Mouse (Mus musculus) left cerebral cortex, adult 2 months (tissue): ENCODE data around the gene Klf15. TPM values are rescaled to one million over a fixed set of nuclear protein-coding genes. Genes with fewer than 3 reads are reported as not detected.
A peak's percentile ranks its signal among the peaks of the same experiment; 100 is the strongest.

ENCODE experiments used
- DNase-seq, 2 experiments: peaks; one replicate each; pipeline ENCODE4 v3.0.0; 2021 to 2022; ENCODE audit warnings: low spot score in 2 of 2, mixed read lengths in 1 of 2; ENCODE audit errors: extremely low spot score in 1 of 2
- H3K27ac ChIP-seq: fragments of 200-600 bp; 2 replicates; pipeline ENCODE4 v1.8.1; 2022
- H3K4me3 ChIP-seq: fragments of 200-600 bp; 2 replicates; pipeline ENCODE4 v1.8.1; 2022
- CTCF ChIP-seq: fragments of 200-600 bp; IDR thresholded peaks from 2 replicates; pipeline ENCODE4 v1.8.1; 2022; ENCODE audit warnings: antibody characterized with exemption, mild to moderate bottlenecking, moderate library complexity
- intact Hi-C: fragments of 180-260 bp; cut with DNase I; formaldehyde crosslinking; loops from one replicate; pipeline ENCODE4 v1.15.1; 2025
- total RNA-seq, 2 experiments: library from RNA; stranded (reverse); gene quantifications; 2 replicates each; pipeline ENCODE4 v1.2.3; 2021

Gene Klf15
- total RNA-seq, 2 experiments from 2014 or later = 29.0 to 34.4 TPM

- H3K4me3 ChIP-seq = no peak overlapping the region
- no peak for TF ChIP-seq CTCF
- H3K27ac ChIP-seq = no peak overlapping the region
- DNase-seq = no peak
- intact Hi-C loops = no loop called here
These were observed 15.5 kb upstream of the Klf15 start for GRCm38 (mm10) chr6:90446883-90447282.

GRCm38 (mm10) chr6:90450179-90450578, 12.2 kb upstream of the Klf15 start:
- peak; percentile 66 to 80 for DNase-seq
- Histone ChIP-seq H3K4me3 (no peak overlapping the region), H3K27ac (no peak overlapping the region)
- TF ChIP-seq CTCF = peak; percentile 83
- intact Hi-C loops = loop anchor here (1.0 to 5.0 kb wide), 3 partner anchors 65 to 127 kb away; no protein-coding TSS in a partner anchor

GRCm38 (mm10) chr6:90450697-90451096, 11.7 kb upstream of the Klf15 start:
- Histone ChIP-seq H3K27ac (no peak overlapping the region), H3K4me3 (no peak overlapping the region)
- no peak for TF ChIP-seq CTCF
- no peak for DNase-seq
- intact Hi-C loops = loop anchor here (1.0 to 5.0 kb wide), 3 partner anchors 65 to 127 kb away; no protein-coding TSS in a partner anchor

GRCm38 (mm10) chr6:90451512-90451911, 10.9 kb upstream of the Klf15 start:
- no peak overlapping the region for H3K4me3 ChIP-seq
- no peak overlapping the region for H3K27ac ChIP-seq
- TF ChIP-seq CTCF = no peak
- intact Hi-C loops = loop anchor here (5.0 kb wide), 1 partner anchor 126 kb away; no protein-coding TSS in a partner anchor
- no peak for DNase-seq

- Histone ChIP-seq H3K4me3 (no peak overlapping the region), H3K27ac (no peak overlapping the region)
- no peak for TF ChIP-seq CTCF
- intact Hi-C loops = loop anchor here (5.0 kb wide), 1 partner anchor 125 kb away; no protein-coding TSS in a partner anchor
- no peak for DNase-seq
These were observed 9.8 kb upstream of the Klf15 start for GRCm38 (mm10) chr6:90452603-90453002.

- no peak for DNase-seq
- no peak for TF ChIP-seq CTCF
- intact Hi-C loops = loop anchor here (5.0 kb wide), 1 partner anchor 124 kb away; no protein-coding TSS in a partner anchor
These were observed 8.6 kb upstream of the Klf15 start for GRCm38 (mm10) chr6:90453751-90454150.

GRCm38 (mm10) chr6:90457421-90457820, 5.0 kb upstream of the Klf15 start:
- no peak for DNase-seq
- TF ChIP-seq CTCF = no peak
- intact Hi-C loops = no loop called here

More at GRCm38 (mm10) chr6:90453751-90454150, 8.6 kb upstream of the Klf15 start:
- no peak overlapping the region for H3K4me3 ChIP-seq
- H3K27ac ChIP-seq = no peak overlapping the region

GRCm38 (mm10) chr6:90461181-90461580, 1.2 kb upstream of the Klf15 start:
- H3K27ac ChIP-seq = no peak overlapping the region
- no peak for TF ChIP-seq CTCF
- intact Hi-C loops = no loop called here
- no peak overlapping the region for H3K4me3 ChIP-seq
- DNase-seq = no peak

More at GRCm38 (mm10) chr6:90457421-90457820, 5.0 kb upstream of the Klf15 start:
- H3K4me3 ChIP-seq = no peak overlapping the region
- no peak overlapping the region for H3K27ac ChIP-seq

GRCm38 (mm10) chr6:90461771-90462170, 605 bp upstream of the Klf15 start:
- H3K4me3 ChIP-seq = peak overlapping the region; percentile 75
- peak overlapping the region; percentile 73 for H3K27ac ChIP-seq
- no peak for TF ChIP-seq CTCF
- DNase-seq = no peak
- intact Hi-C loops = loop anchor here (2.0 kb wide), 1 partner anchor 45 kb away; no protein-coding TSS in a partner anchor

- peak; percentile 50 to 62 for DNase-seq
These were observed 458 bp downstream of the Klf15 start for GRCm38 (mm10) chr6:90462841-90463227.

GRCm38 (mm10) chr6:90463228-90463862, 969 bp downstream of the Klf15 start:
- no peak for TF ChIP-seq CTCF
- DNase-seq = peak; percentile 78 to 85
- intact Hi-C loops = loop anchor here (1.0 to 2.0 kb wide), 3 partner anchors 8 to 72 kb away; no protein-coding TSS in a partner anchor

More at GRCm38 (mm10) chr6:90462841-90463227, 458 bp downstream of the Klf15 start:
- Histone ChIP-seq H3K4me3 (peak overlapping the region; percentile 75), H3K27ac (peak overlapping the region; percentile 96)
- TF ChIP-seq CTCF = no peak; the same call in none of the 2 replicates
- intact Hi-C loops = loop anchor here (1.0 to 2.0 kb wide), 3 partner anchors 8 to 72 kb away; no protein-coding TSS in a partner anchor

GRCm38 (mm10) chr6:90463890-90464421, 1.6 kb downstream of the Klf15 start:
- DNase-seq = no peak
- Histone ChIP-seq H3K27ac (peak overlapping the region; percentile 96), H3K4me3 (peak overlapping the region; percentile 75)
- no peak for TF ChIP-seq CTCF
- intact Hi-C loops = loop anchor here (1.0 to 2.0 kb wide), 3 partner anchors 7 to 71 kb away; no protein-coding TSS in a partner anchor

More at GRCm38 (mm10) chr6:90463228-90463862, 969 bp downstream of the Klf15 start:
- Histone ChIP-seq H3K4me3 (peak overlapping the region; percentile 75), H3K27ac (peak overlapping the region; percentile 96)
